Mouse (Mus musculus): ENCODE measurements at regions not wholly inside any gene's neighbourhood (a gene's known extent, or its start where the extent isn't known, plus 50 kb on each side); places are given as distances from the start of the nearest gene placed in this dataset.
A peak's percentile ranks its signal among the peaks of the same experiment; 100 is the strongest.

GRCm38 (mm10) chr9:85451349-85451748, 124.2 kb upstream of the Tent5a start:
- DNase-seq (ENCODE audit: low read depth, low spot score) = no peak
- Histone ChIP-seq H3K27me3 (ENCODE audit: control insufficient read depth, insufficient read depth, low read length, poor library complexity, severe bottlenecking) (no peaks in the 10 kb centered on the region), H3K36me3 (ENCODE audit: control insufficient read depth, insufficient read depth, low read length, poor library complexity, severe bottlenecking) (no peaks in the 10 kb centered on the region)

- no peak for DNase-seq (ENCODE audit: low read depth, low spot score)
- H3K36me3 ChIP-seq (ENCODE audit: control insufficient read depth, insufficient read depth, low read length, poor library complexity, severe bottlenecking) = no peaks in the 10 kb centered on the region
- H3K27me3 ChIP-seq (ENCODE audit: control insufficient read depth, insufficient read depth, low read length, poor library complexity, severe bottlenecking) = no peaks in the 10 kb centered on the region
Observed at GRCm38 (mm10) chr9:85450877-85451276, 123.7 kb upstream of the Tent5a start.

- DNase-seq (ENCODE audit: low read depth, low spot score) = no peak
- no peaks in the 10 kb centered on the region for H3K27me3 ChIP-seq (ENCODE audit: control insufficient read depth, insufficient read depth, low read length, poor library complexity, severe bottlenecking)
- no peaks in the 10 kb centered on the region for H3K36me3 ChIP-seq (ENCODE audit: control insufficient read depth, insufficient read depth, low read length, poor library complexity, severe bottlenecking)
Observed at GRCm38 (mm10) chr9:85449493-85449892, 122.3 kb upstream of the Tent5a start.

GRCm38 (mm10) chr9:85442761-85443505, 115.8 kb upstream of the Tent5a start:
- no peak for DNase-seq (ENCODE audit: low read depth, low spot score)
- Histone ChIP-seq H3K27me3 (ENCODE audit: control insufficient read depth, insufficient read depth, low read length, poor library complexity, severe bottlenecking) (no peaks in the 10 kb centered on the region), H3K36me3 (ENCODE audit: control insufficient read depth, insufficient read depth, low read length, poor library complexity, severe bottlenecking) (no peaks in the 10 kb centered on the region)

- H3K27me3 ChIP-seq (ENCODE audit: control insufficient read depth, insufficient read depth, low read length, poor library complexity, severe bottlenecking) = no peaks in the 10 kb centered on the region
- no peaks in the 10 kb centered on the region for H3K36me3 ChIP-seq (ENCODE audit: control insufficient read depth, insufficient read depth, low read length, poor library complexity, severe bottlenecking)
- DNase-seq (ENCODE audit: low read depth, low spot score) = no peak
Observed at GRCm38 (mm10) chr9:85439664-85440063, 112.5 kb upstream of the Tent5a start.

- DNase-seq (ENCODE audit: low read depth, low spot score) = no peak
- Histone ChIP-seq H3K27me3 (ENCODE audit: control insufficient read depth, insufficient read depth, low read length, poor library complexity, severe bottlenecking) (no peaks in the 10 kb centered on the region), H3K36me3 (ENCODE audit: control insufficient read depth, insufficient read depth, low read length, poor library complexity, severe bottlenecking) (no peaks in the 10 kb centered on the region)
Observed at GRCm38 (mm10) chr9:85432220-85432619, 105.1 kb upstream of the Tent5a start.

- DNase-seq (ENCODE audit: low read depth, low spot score) = no peak
- H3K27me3 ChIP-seq (ENCODE audit: control insufficient read depth, insufficient read depth, low read length, poor library complexity, severe bottlenecking) = no peaks in the 10 kb centered on the region
- H3K36me3 ChIP-seq (ENCODE audit: control insufficient read depth, insufficient read depth, low read length, poor library complexity, severe bottlenecking) = no peaks in the 10 kb centered on the region
Observed at GRCm38 (mm10) chr9:85426809-85427208, 99.7 kb upstream of the Tent5a start.

- DNase-seq (ENCODE audit: low read depth, low spot score) = peak; percentile 3
- H3K36me3 ChIP-seq (ENCODE audit: control insufficient read depth, insufficient read depth, low read length, poor library complexity, severe bottlenecking) = no peaks in the 10 kb centered on the region
- H3K27me3 ChIP-seq (ENCODE audit: control insufficient read depth, insufficient read depth, low read length, poor library complexity, severe bottlenecking) = no peaks in the 10 kb centered on the region
Observed at GRCm38 (mm10) chr9:85423908-85424307, 96.8 kb upstream of the Tent5a start.

GRCm38 (mm10) chr9:85414391-85414790, 87.2 kb upstream of the Tent5a start:
- H3K27me3 ChIP-seq (ENCODE audit: control insufficient read depth, insufficient read depth, low read length, poor library complexity, severe bottlenecking) = no peaks in the 10 kb centered on the region
- no peaks in the 10 kb centered on the region for H3K36me3 ChIP-seq (ENCODE audit: control insufficient read depth, insufficient read depth, low read length, poor library complexity, severe bottlenecking)
- no peak for DNase-seq (ENCODE audit: low read depth, low spot score)

GRCm38 (mm10) chr9:85413813-85414212, 86.7 kb upstream of the Tent5a start:
- no peaks in the 10 kb centered on the region for H3K36me3 ChIP-seq (ENCODE audit: control insufficient read depth, insufficient read depth, low read length, poor library complexity, severe bottlenecking)
- peak; percentile 7 for DNase-seq (ENCODE audit: low read depth, low spot score)
- no peaks in the 10 kb centered on the region for H3K27me3 ChIP-seq (ENCODE audit: control insufficient read depth, insufficient read depth, low read length, poor library complexity, severe bottlenecking)

GRCm38 (mm10) chr9:85410643-85411296, 83.6 kb upstream of the Tent5a start:
- DNase-seq (ENCODE audit: low read depth, low spot score) = no peak
- no peaks in the 10 kb centered on the region for H3K27me3 ChIP-seq (ENCODE audit: control insufficient read depth, insufficient read depth, low read length, poor library complexity, severe bottlenecking)
- no peaks in the 10 kb centered on the region for H3K36me3 ChIP-seq (ENCODE audit: control insufficient read depth, insufficient read depth, low read length, poor library complexity, severe bottlenecking)

GRCm38 (mm10) chr9:85409974-85410506, 82.9 kb upstream of the Tent5a start:
- H3K36me3 ChIP-seq (ENCODE audit: control insufficient read depth, insufficient read depth, low read length, poor library complexity, severe bottlenecking) = no peaks in the 10 kb centered on the region
- DNase-seq (ENCODE audit: low read depth, low spot score) = no peak
- H3K27me3 ChIP-seq (ENCODE audit: control insufficient read depth, insufficient read depth, low read length, poor library complexity, severe bottlenecking) = no peaks in the 10 kb centered on the region

GRCm38 (mm10) chr9:85408461-85408860, 81.3 kb upstream of the Tent5a start:
- no peak for DNase-seq (ENCODE audit: low read depth, low spot score)
- no peaks in the 10 kb centered on the region for H3K36me3 ChIP-seq (ENCODE audit: control insufficient read depth, insufficient read depth, low read length, poor library complexity, severe bottlenecking)
- no peaks in the 10 kb centered on the region for H3K27me3 ChIP-seq (ENCODE audit: control insufficient read depth, insufficient read depth, low read length, poor library complexity, severe bottlenecking)

GRCm38 (mm10) chr9:85407592-85407991, 80.4 kb upstream of the Tent5a start:
- H3K36me3 ChIP-seq (ENCODE audit: control insufficient read depth, insufficient read depth, low read length, poor library complexity, severe bottlenecking) = no peaks in the 10 kb centered on the region
- no peak for DNase-seq (ENCODE audit: low read depth, low spot score)
- no peaks in the 10 kb centered on the region for H3K27me3 ChIP-seq (ENCODE audit: control insufficient read depth, insufficient read depth, low read length, poor library complexity, severe bottlenecking)

- no peaks in the 10 kb centered on the region for H3K36me3 ChIP-seq (ENCODE audit: control insufficient read depth, insufficient read depth, low read length, poor library complexity, severe bottlenecking)
- no peaks in the 10 kb centered on the region for H3K27me3 ChIP-seq (ENCODE audit: control insufficient read depth, insufficient read depth, low read length, poor library complexity, severe bottlenecking)
- DNase-seq (ENCODE audit: low read depth, low spot score) = no peak
Observed at GRCm38 (mm10) chr9:85401736-85402135, 74.6 kb upstream of the Tent5a start.

Data from splenic B cell, adult 2 months (primary cell).